Mouse (Mus musculus): ENCODE data around the gene Gm21915. TPM values are rescaled to one million over a fixed set of nuclear protein-coding genes. Genes with fewer than 3 reads are reported as not detected.

Gene Gm21915
- polyA plus RNA-seq, 1 experiment from 2014 or later: not detected

- H3K9me3 ChIP-seq: no peaks in the 10 kb centered on the region
- H3K4me3 ChIP-seq: no peak overlapping the region
- WGBS: 89% methylated on average over 5 of the region's 5 CpGs
- H3K4me1 ChIP-seq: peaks cover 6% of the 10 kb centered on the region
- H3K27ac ChIP-seq (replicated peaks): no peak overlapping the region
- H3K27me3 ChIP-seq: no peaks in the 10 kb centered on the region
- no peak overlapping the region for H3K4me2 ChIP-seq (replicated peaks)
- no peak overlapping the region for H3K9ac ChIP-seq (replicated peaks)
- ATAC-seq (replicated peaks): no peak
- peaks cover 6% of the 10 kb centered on the region; the same call in 1 of the 2 replicates for H3K36me3 ChIP-seq
These were observed 29.8 kb downstream of the Gm21915 start for GRCm38 (mm10) chr9:40700253-40700652.

- Histone ChIP-seq H3K9ac (replicated peaks) (no peak overlapping the region), H3K4me3 (no peak overlapping the region), H3K4me1 (peaks cover 20% of the 10 kb centered on the region), H3K27me3 (no peaks in the 10 kb centered on the region), H3K9me3 (no peaks in the 10 kb centered on the region), H3K27ac (replicated peaks) (no peak overlapping the region), H3K36me3 (no peaks in the 10 kb centered on the region), H3K4me2 (replicated peaks) (no peak overlapping the region)
- WGBS: 61% methylated on average over 10 of the region's 10 CpGs
- no peak for ATAC-seq (replicated peaks)
These were observed 34.2 kb downstream of the Gm21915 start for GRCm38 (mm10) chr9:40704364-40705276.

DNA sequence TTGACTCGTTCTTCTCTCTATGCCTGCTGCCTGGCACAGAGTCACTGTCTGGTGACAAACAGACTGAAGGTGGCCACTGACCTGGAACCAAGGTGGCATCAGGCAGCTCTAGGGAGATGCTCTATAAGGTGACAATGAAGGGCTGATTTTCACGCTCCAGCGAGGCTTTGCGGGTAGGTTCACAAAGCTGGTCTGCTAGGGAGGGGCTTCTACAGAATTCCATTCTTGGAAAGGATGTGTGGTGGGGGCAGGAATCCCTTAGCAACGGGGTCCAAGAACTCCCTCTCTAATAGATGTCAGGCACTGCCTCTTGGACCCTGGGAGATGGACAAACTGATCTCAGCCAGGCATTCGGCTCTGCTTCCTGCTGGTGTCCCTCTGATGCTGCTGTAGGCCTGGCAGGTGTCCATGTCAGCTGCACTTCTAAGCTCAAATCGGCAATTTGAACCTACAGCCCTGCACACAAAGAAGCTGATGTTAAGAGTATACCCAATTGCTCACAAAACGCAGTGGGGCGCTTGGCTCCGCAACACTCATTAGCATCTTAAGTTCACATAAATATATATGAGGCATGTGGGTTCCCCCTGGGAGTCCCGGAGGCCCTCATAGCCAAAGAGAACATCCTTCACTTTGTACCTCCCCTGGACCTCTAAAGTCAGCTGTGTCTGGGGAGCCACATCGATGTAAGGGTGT lies 38.2 kb downstream of the Gm21915 start:
- Histone ChIP-seq H3K27ac (replicated peaks) (peak overlapping the region; percentile 53), H3K9me3 (no peaks in the 10 kb centered on the region), H3K4me3 (no peak overlapping the region), H3K4me2 (replicated peaks) (no peak overlapping the region), H3K4me1 (peaks cover 23% of the 10 kb centered on the region), H3K36me3 (no peaks in the 10 kb centered on the region), H3K27me3 (no peaks in the 10 kb centered on the region), H3K9ac (replicated peaks) (no peak overlapping the region)
- WGBS: 27% methylated on average over 12 of the region's 12 CpGs
- 0 out of 2 replicates have a peak, but pooled peaks have one; percentile 49 for ATAC-seq (replicated peaks)

DNA sequence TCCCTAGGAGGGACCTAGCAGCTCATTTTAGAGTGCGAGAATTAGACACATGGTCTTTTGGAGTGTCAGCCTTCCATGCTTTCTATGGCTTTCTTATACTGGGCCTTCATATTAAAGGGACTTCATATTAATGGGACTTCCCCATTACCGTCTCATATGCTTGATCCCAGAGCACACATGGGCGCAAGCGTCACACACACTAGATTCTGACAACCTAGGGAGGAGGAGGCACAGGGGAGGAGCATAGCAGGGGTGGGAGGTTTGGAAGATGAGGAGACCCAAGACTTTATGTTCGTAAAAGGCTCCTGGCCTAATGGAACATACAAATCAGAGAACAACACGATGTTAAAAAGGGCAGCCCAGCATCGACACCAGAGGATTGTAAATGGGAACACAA lies 38.7 kb downstream of the Gm21915 start:
- ATAC-seq (replicated peaks): 0 out of 2 replicates have a peak, but pooled peaks have one; percentile 20

DNA sequence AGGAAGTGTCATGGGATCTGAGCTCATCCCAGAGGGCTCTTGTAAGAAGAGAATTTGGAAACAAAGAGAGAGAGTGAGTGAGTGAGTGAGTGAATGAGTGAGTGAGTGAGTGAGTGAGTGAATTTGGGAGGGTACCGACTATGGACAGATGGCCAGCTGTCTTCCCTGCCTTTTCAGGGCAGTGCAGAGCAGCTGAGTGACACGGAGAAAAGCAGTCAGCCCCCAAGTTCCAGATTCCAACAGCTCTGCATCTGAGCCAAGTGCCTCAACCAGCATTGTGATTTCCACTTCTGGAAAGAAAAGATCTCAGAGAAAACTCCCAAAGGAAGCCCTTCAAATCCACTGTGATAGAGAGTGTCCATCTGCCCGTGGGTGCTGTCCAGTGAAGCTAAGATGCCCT lies 39.2 kb downstream of the Gm21915 start:
- Histone ChIP-seq H3K4me3 (no peak overlapping the region), H3K36me3 (no peaks in the 10 kb centered on the region), H3K9me3 (no peaks in the 10 kb centered on the region), H3K4me2 (replicated peaks) (no peak overlapping the region), H3K9ac (replicated peaks) (no peak overlapping the region), H3K27me3 (no peaks in the 10 kb centered on the region), H3K27ac (replicated peaks) (peak overlapping the region; percentile 53), H3K4me1 (peaks cover 20% of the 10 kb centered on the region)
- no peak for ATAC-seq (replicated peaks)
- WGBS: 46% methylated on average over 3 of the region's 3 CpGs

More for the DNA sequence above, 38.7 kb downstream of the Gm21915 start:
- Histone ChIP-seq H3K4me1 (peaks cover 23% of the 10 kb centered on the region), H3K27me3 (no peaks in the 10 kb centered on the region), H3K9me3 (no peaks in the 10 kb centered on the region), H3K4me2 (replicated peaks) (no peak overlapping the region), H3K36me3 (no peaks in the 10 kb centered on the region), H3K27ac (replicated peaks) (peak overlapping the region; percentile 53), H3K4me3 (no peak overlapping the region), H3K9ac (replicated peaks) (no peak overlapping the region)
- WGBS: 68% methylated on average over 7 of the region's 7 CpGs

DNA sequence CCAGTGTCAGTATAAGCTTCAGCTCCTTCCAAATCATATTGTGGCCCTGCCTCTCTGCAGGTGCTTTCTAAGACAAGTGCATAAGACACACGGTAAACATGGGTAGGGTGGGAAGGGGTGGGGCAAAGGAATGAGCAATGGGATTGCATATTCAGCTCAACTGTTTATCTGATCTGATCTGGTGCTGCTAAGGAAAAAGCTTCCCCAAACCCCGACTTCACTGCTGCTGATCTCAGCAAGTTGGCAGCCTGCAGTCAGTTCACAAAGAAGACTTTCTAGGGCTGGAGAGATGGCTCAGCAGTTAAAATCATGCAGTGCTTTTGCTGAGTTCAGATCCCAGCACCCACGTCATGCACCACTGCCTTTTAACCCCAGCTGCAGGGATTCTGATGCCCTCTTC lies 39.6 kb downstream of the Gm21915 start:
- H3K4me3 ChIP-seq: no peak overlapping the region
- H3K4me2 ChIP-seq (replicated peaks): no peak overlapping the region
- no peak overlapping the region for H3K9ac ChIP-seq (replicated peaks)
- no peaks in the 10 kb centered on the region for H3K9me3 ChIP-seq
- peaks cover 19% of the 10 kb centered on the region for H3K4me1 ChIP-seq
- H3K27me3 ChIP-seq: no peaks in the 10 kb centered on the region
- H3K36me3 ChIP-seq: no peaks in the 10 kb centered on the region
- peak overlapping the region; percentile 53 for H3K27ac ChIP-seq (replicated peaks)
- no peak for ATAC-seq (replicated peaks)
- WGBS: 48% methylated on average over 3 of the region's 3 CpGs

GRCm38 (mm10) chr9:40711654-40712053 lies 41.2 kb downstream of the Gm21915 start:
- Histone ChIP-seq H3K4me1 (peaks cover 19% of the 10 kb centered on the region), H3K36me3 (no peaks in the 10 kb centered on the region), H3K27ac (replicated peaks) (no peak overlapping the region), H3K9me3 (no peaks in the 10 kb centered on the region), H3K9ac (replicated peaks) (no peak overlapping the region), H3K4me3 (no peak overlapping the region), H3K27me3 (no peaks in the 10 kb centered on the region), H3K4me2 (replicated peaks) (no peak overlapping the region)
- WGBS: 74% methylated on average over 4 of the region's 4 CpGs
- ATAC-seq (replicated peaks): no peak

GRCm38 (mm10) chr9:40717182-40717874 lies 46.9 kb downstream of the Gm21915 start:
- no peak overlapping the region for H3K27ac ChIP-seq (replicated peaks)
- no peaks in the 10 kb centered on the region for H3K27me3 ChIP-seq
- no peaks in the 10 kb centered on the region for H3K9me3 ChIP-seq
- no peak for ATAC-seq (replicated peaks)
- H3K4me2 ChIP-seq (replicated peaks): no peak overlapping the region
- no peak overlapping the region for H3K4me3 ChIP-seq
- H3K9ac ChIP-seq (replicated peaks): no peak overlapping the region
- 0 out of 2 replicates have a peak, but pooled peaks cover 7% of the 10 kb centered on the region for H3K4me1 ChIP-seq
- WGBS: 74% methylated on average over 18 of the region's 18 CpGs
- H3K36me3 ChIP-seq: no peaks in the 10 kb centered on the region

DNA sequence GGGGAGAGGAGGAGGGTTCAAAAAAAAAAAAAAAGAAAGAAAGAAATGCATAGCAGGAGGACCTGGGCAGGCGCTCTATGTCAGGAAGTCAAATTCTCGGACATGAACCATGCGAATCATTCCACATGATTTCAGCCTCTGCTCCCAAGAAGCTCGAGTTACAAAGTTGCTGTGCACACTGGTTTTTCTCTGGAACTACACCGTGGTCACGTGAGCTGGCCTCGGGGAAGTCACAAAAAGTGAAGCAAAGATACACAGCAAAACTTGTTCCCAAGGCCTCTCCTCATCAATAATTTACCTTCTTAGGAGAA lies 47.4 kb downstream of the Gm21915 start:
- Histone ChIP-seq H3K4me2 (replicated peaks) (no peak overlapping the region), H3K9ac (replicated peaks) (no peak overlapping the region), H3K9me3 (no peaks in the 10 kb centered on the region), H3K4me1 (peaks cover 8% of the 10 kb centered on the region; the same call in 1 of the 2 replicates), H3K27ac (replicated peaks) (no peak overlapping the region), H3K27me3 (no peaks in the 10 kb centered on the region), H3K4me3 (no peak overlapping the region), H3K36me3 (no peaks in the 10 kb centered on the region)
- ATAC-seq (replicated peaks): no peak
- 47% methylated on average over 7 of the region's 7 CpGs for WGBS

Other genes starting within 250 kb of the Gm21915 start
- 18.2 and 19.6 TPM in 2 replicates for gene Gramd1b, start 139.2 kb upstream of the Gm21915 start, polyA plus RNA-seq (2015; fragmentation: Nextera tagmentation; extraction: Ambion mirVana)
- gene Clmp, start 15.3 kb downstream of the Gm21915 start, polyA plus RNA-seq (2015; fragmentation: Nextera tagmentation; extraction: Ambion mirVana): 53.9 and 56.3 TPM in 2 replicates
- gene Hspa8, start 130.4 kb downstream of the Gm21915 start, polyA plus RNA-seq (2015; fragmentation: Nextera tagmentation; extraction: Ambion mirVana): 3,198 TPM in 2 replicates
- gene Bsx, start 203.5 kb downstream of the Gm21915 start, polyA plus RNA-seq (2015; fragmentation: Nextera tagmentation; extraction: Ambion mirVana): 0.91 and 2.9 TPM in 2 replicates